Mouse (Mus musculus) liver, adult 2 months (tissue): Measurements from ENCODE around the gene Ubr7. TPM values are rescaled to one million over a fixed set of nuclear protein-coding genes. Genes with fewer than 3 reads are reported as not detected.

Source experiments
- DNase-seq: peaks from one replicate; pipeline ENCODE4 v3.0.0-alpha.2; 2011; ENCODE audit warnings: low read depth, low spot score; ENCODE audit errors: extremely low read depth
- H3K27ac ChIP-seq: fragments of 200-500 bp; replicated peaks from 2 replicates; pipeline ENCODE4 v1.5.1; 2012; ENCODE audit warnings: low read depth, mild to moderate bottlenecking, control low read depth, inconsistent platforms, low read length; ENCODE audit not compliant: insufficient read depth
- H3K27me3 ChIP-seq: fragments of 200-500 bp; 2 replicates; pipeline ENCODE4 v1.6.1; 2012; ENCODE audit warnings: mild to moderate bottlenecking, moderate library complexity, low read length, inconsistent platforms; ENCODE audit not compliant: control insufficient read depth, insufficient read depth
- H3K36me3 ChIP-seq: fragments of 200-500 bp; 2 replicates; pipeline ENCODE4 v1.6.1; 2012; ENCODE audit warnings: low read length, inconsistent platforms; ENCODE audit not compliant: control insufficient read depth, insufficient read depth
- H3K4me1 ChIP-seq: fragments of 200-500 bp; 2 replicates; pipeline ENCODE4 v1.6.1; 2011; ENCODE audit warnings: low read length; ENCODE audit not compliant: control insufficient read depth, insufficient read depth
- H3K4me3 ChIP-seq: fragments of 200-500 bp; 2 replicates; pipeline ENCODE4 v1.5.1; 2011; ENCODE audit warnings: low read depth, mild to moderate bottlenecking, control low read depth, low read length, moderate library complexity; ENCODE audit not compliant: insufficient read depth
- H3K79me2 ChIP-seq: fragments of 200-500 bp; 2 replicates; pipeline ENCODE4 v1.6.1; 2012; ENCODE audit warnings: inconsistent platforms, mild to moderate bottlenecking, low read length, moderate library complexity; ENCODE audit not compliant: control insufficient read depth, insufficient read depth
- H3K9ac ChIP-seq: fragments of 200-500 bp; 2 replicates; pipeline ENCODE4 v1.6.1; 2012; ENCODE audit warnings: low read depth, mild to moderate bottlenecking, control low read depth, inconsistent platforms, low read length
- CTCF ChIP-seq: fragments of 200-500 bp; IDR thresholded peaks from 2 replicates; pipeline ENCODE4 v1.5.1; 2011; ENCODE audit warnings: low read depth, low read length, control low read depth
- POLR2A ChIP-seq: fragments of 200-500 bp; IDR thresholded peaks from 2 replicates; pipeline ENCODE4 v1.6.1; 2011; ENCODE audit warnings: low read length, control low read depth; ENCODE audit not compliant: insufficient read depth; ENCODE audit errors: extremely low read depth
- WGBS: fragments of 180-500 bp; shearing (Covaris S2); methylation state at CpG from one replicate; pipeline ENCODE4 v1.1.7; 2018; 5-methylcytosine and 5-hydroxymethylcytosine counted together
- polyA plus RNA-seq: library from polyadenylated mRNA; depleted of rRNA; stranded (reverse); fragments of >200 nt; gene quantifications from 2 replicates; pipeline ENCODE4 v1.2.3, GENCODE M21; 2012
- total RNA-seq: library from RNA; depleted of rRNA; stranded (reverse); fragments of >200 nt; gene quantifications from 2 replicates; pipeline ENCODE4 v1.2.3, GENCODE M21; 2014

The Ubr7 gene
- total and polyA plus RNA-seq, 2 experiments = 6.0 to 15.3 TPM

- WGBS = 89% methylated on average over 10 of the region's 10 CpGs
- H3K36me3 ChIP-seq = no peaks in the 10 kb centered on the region
- no peaks in the 10 kb centered on the region for H3K4me1 ChIP-seq
- no peak for DNase-seq
- H3K9ac ChIP-seq = no peak overlapping the region
- no peaks in the 10 kb centered on the region for H3K27me3 ChIP-seq
- no peak for TF ChIP-seq CTCF
- no peak for TF ChIP-seq POLR2A
- H3K4me3 ChIP-seq = no peak overlapping the region
- H3K27ac ChIP-seq = no peak overlapping the region
- H3K79me2 ChIP-seq = no peaks in the 10 kb centered on the region
Measured at GRCm38 (mm10) chr12:102714654-102715395, 42.9 kb upstream of the Ubr7 start.

- Histone ChIP-seq H3K9ac (no peak overlapping the region), H3K4me1 (no peaks in the 10 kb centered on the region), H3K36me3 (no peaks in the 10 kb centered on the region), H3K27ac (no peak overlapping the region), H3K4me3 (no peak overlapping the region), H3K79me2 (no peaks in the 10 kb centered on the region), H3K27me3 (no peaks in the 10 kb centered on the region)
- TF ChIP-seq CTCF (peak; percentile 69), POLR2A (no peak)
- WGBS = 33% methylated on average over 13 of the region's 13 CpGs
- no peak for DNase-seq
Measured at GRCm38 (mm10) chr12:102719552-102720315, 38.0 kb upstream of the Ubr7 start.

GRCm38 (mm10) chr12:102722451-102722850 is 35.3 kb upstream of the Ubr7 start:
- Histone ChIP-seq H3K27ac (no peak overlapping the region), H3K4me3 (no peak overlapping the region), H3K9ac (no peak overlapping the region), H3K4me1 (no peaks in the 10 kb centered on the region), H3K79me2 (no peaks in the 10 kb centered on the region), H3K27me3 (no peaks in the 10 kb centered on the region), H3K36me3 (no peaks in the 10 kb centered on the region)
- 80% methylated on average over 11 of the region's 11 CpGs for WGBS
- TF ChIP-seq POLR2A (no peak), CTCF (no peak)
- no peak for DNase-seq

GRCm38 (mm10) chr12:102722966-102723365 is 34.8 kb upstream of the Ubr7 start:
- TF ChIP-seq CTCF = no peak
- TF ChIP-seq POLR2A = no peak
- DNase-seq = no peak

GRCm38 (mm10) chr12:102723861-102724260 is 33.9 kb upstream of the Ubr7 start:
- WGBS = 80% methylated on average over 6 of the region's 6 CpGs
- H3K27me3 ChIP-seq = no peaks in the 10 kb centered on the region
- no peaks in the 10 kb centered on the region for H3K36me3 ChIP-seq
- no peak overlapping the region for H3K9ac ChIP-seq
- H3K27ac ChIP-seq = no peak overlapping the region
- H3K79me2 ChIP-seq = no peaks in the 10 kb centered on the region
- H3K4me3 ChIP-seq = no peak overlapping the region
- no peaks in the 10 kb centered on the region for H3K4me1 ChIP-seq
- no peak for DNase-seq
- TF ChIP-seq POLR2A (no peak), CTCF (no peak)

More at GRCm38 (mm10) chr12:102722966-102723365, 34.8 kb upstream of the Ubr7 start:
- no peaks in the 10 kb centered on the region for H3K36me3 ChIP-seq
- no peak overlapping the region for H3K9ac ChIP-seq
- H3K4me3 ChIP-seq = no peak overlapping the region
- no peaks in the 10 kb centered on the region for H3K79me2 ChIP-seq
- no peak overlapping the region for H3K27ac ChIP-seq
- no peaks in the 10 kb centered on the region for H3K4me1 ChIP-seq
- H3K27me3 ChIP-seq = no peaks in the 10 kb centered on the region
- WGBS = 79% methylated on average over 8 of the region's 8 CpGs

- Histone ChIP-seq H3K4me1 (no peaks in the 10 kb centered on the region), H3K4me3 (no peak overlapping the region), H3K9ac (no peak overlapping the region), H3K79me2 (no peaks in the 10 kb centered on the region), H3K36me3 (no peaks in the 10 kb centered on the region), H3K27ac (no peak overlapping the region), H3K27me3 (no peaks in the 10 kb centered on the region)
- WGBS = 90% methylated on average over 6 of the region's 6 CpGs
- no peak for DNase-seq
- TF ChIP-seq POLR2A = no peak
- no peak for TF ChIP-seq CTCF
Measured at GRCm38 (mm10) chr12:102725146-102725545, 32.6 kb upstream of the Ubr7 start.
